Mouse (Mus musculus): ENCODE data around the gene Zdhhc21. TPM values are rescaled to one million over a fixed set of nuclear protein-coding genes. Genes with fewer than 3 reads are reported as not detected.

Gene Zdhhc21
- polyA plus RNA-seq, 1 experiment from 2014 or later: 17.1 TPM

- no peaks in the 10 kb centered on the region for H3K9me3 ChIP-seq
- H3K4me1 ChIP-seq (replicated peaks): peaks cover 5% of the 10 kb centered on the region
- no peak overlapping the region for H3K27ac ChIP-seq
- WGBS: 75% methylated on average over 6 of the region's 6 CpGs
- H3K27me3 ChIP-seq: no peaks in the 10 kb centered on the region
- ATAC-seq (ENCODE audit: low FRiP score): no peak
- H3K36me3 ChIP-seq: peaks cover 5% of the 10 kb centered on the region; the same call in 1 of the 2 replicates
- H3K4me2 ChIP-seq: no peak overlapping the region
- no peak overlapping the region for H3K4me3 ChIP-seq
- no peak overlapping the region for H3K9ac ChIP-seq
Measured at GRCm38 (mm10) chr4:82813356-82813755, 46.4 kb downstream of the Zdhhc21 start.

GRCm38 (mm10) chr4:82807811-82808210, 51.9 kb downstream of the Zdhhc21 start:
- WGBS: 78% methylated on average over 10 of the region's 10 CpGs
- no peaks in the 10 kb centered on the region for H3K27me3 ChIP-seq
- no peak for ATAC-seq (ENCODE audit: low FRiP score)
- H3K27ac ChIP-seq: no peak overlapping the region
- no peaks in the 10 kb centered on the region for H3K9me3 ChIP-seq
- no peaks in the 10 kb centered on the region; the same call in 1 of the 2 replicates for H3K36me3 ChIP-seq
- H3K4me1 ChIP-seq (replicated peaks): peaks cover 5% of the 10 kb centered on the region; the same call in 1 of the 2 replicates
- H3K4me3 ChIP-seq: no peak overlapping the region
- no peak overlapping the region for H3K9ac ChIP-seq
- H3K4me2 ChIP-seq: no peak overlapping the region

- H3K4me3 ChIP-seq: no peak overlapping the region
- ATAC-seq (ENCODE audit: low FRiP score): peak; percentile 80
- peak overlapping the region; percentile 48 for H3K27ac ChIP-seq
- no peak overlapping the region for H3K9ac ChIP-seq
- no peaks in the 10 kb centered on the region for H3K9me3 ChIP-seq
- WGBS: 43% methylated on average over 10 of the region's 10 CpGs
- peaks cover 5% of the 10 kb centered on the region; the same call in 1 of the 2 replicates for H3K4me1 ChIP-seq (replicated peaks)
- H3K36me3 ChIP-seq: no peaks in the 10 kb centered on the region; the same call in 1 of the 2 replicates
- no peaks in the 10 kb centered on the region for H3K27me3 ChIP-seq
- no peak overlapping the region for H3K4me2 ChIP-seq
Measured at GRCm38 (mm10) chr4:82806176-82806757, 53.5 kb downstream of the Zdhhc21 start.

GRCm38 (mm10) chr4:82804019-82804418, 55.7 kb downstream of the Zdhhc21 start:
- 49% methylated on average over 2 of the region's 2 CpGs for WGBS
- H3K27ac ChIP-seq: no peak overlapping the region
- H3K36me3 ChIP-seq: no peaks in the 10 kb centered on the region; the same call in 1 of the 2 replicates
- H3K9me3 ChIP-seq: no peaks in the 10 kb centered on the region
- H3K27me3 ChIP-seq: no peaks in the 10 kb centered on the region
- no peak overlapping the region for H3K9ac ChIP-seq
- H3K4me3 ChIP-seq: no peak overlapping the region
- no peak overlapping the region for H3K4me2 ChIP-seq
- no peak for ATAC-seq (ENCODE audit: low FRiP score)
- peaks cover 5% of the 10 kb centered on the region; the same call in 1 of the 2 replicates for H3K4me1 ChIP-seq (replicated peaks)

GRCm38 (mm10) chr4:82793608-82794007, 66.2 kb downstream of the Zdhhc21 start:
- H3K9me3 ChIP-seq: 0 out of 2 replicates have a peak, but pooled peaks cover 3% of the 10 kb centered on the region
- 0 out of 2 replicates have a peak, but pooled peaks cover 3% of the 10 kb centered on the region for H3K4me1 ChIP-seq (replicated peaks)
- H3K36me3 ChIP-seq: peaks cover 7% of the 10 kb centered on the region; the same call in 1 of the 2 replicates
- H3K9ac ChIP-seq: no peak overlapping the region
- ATAC-seq (ENCODE audit: low FRiP score): no peak
- no peak overlapping the region for H3K4me2 ChIP-seq
- H3K27me3 ChIP-seq: no peaks in the 10 kb centered on the region
- H3K27ac ChIP-seq: no peak overlapping the region
- no peak overlapping the region for H3K4me3 ChIP-seq
- WGBS: 89% methylated on average over 6 of the region's 6 CpGs

GRCm38 (mm10) chr4:82792906-82793580, 66.7 kb downstream of the Zdhhc21 start:
- H3K4me2 ChIP-seq: no peak overlapping the region
- 69% methylated on average over 5 of the region's 5 CpGs for WGBS
- H3K27ac ChIP-seq: 0 out of 2 replicates have a peak overlapping the region, but pooled peaks have one; percentile 18
- no peaks in the 10 kb centered on the region for H3K27me3 ChIP-seq
- H3K4me1 ChIP-seq (replicated peaks): 0 out of 2 replicates have a peak, but pooled peaks cover 3% of the 10 kb centered on the region
- ATAC-seq (ENCODE audit: low FRiP score): no peak
- 0 out of 2 replicates have a peak, but pooled peaks cover 3% of the 10 kb centered on the region for H3K9me3 ChIP-seq
- H3K36me3 ChIP-seq: peaks cover 7% of the 10 kb centered on the region; the same call in 1 of the 2 replicates
- H3K9ac ChIP-seq: no peak overlapping the region
- H3K4me3 ChIP-seq: no peak overlapping the region

- H3K27ac ChIP-seq: peak overlapping the region; percentile 58
- no peak overlapping the region for H3K4me3 ChIP-seq
- H3K9me3 ChIP-seq: no peaks in the 10 kb centered on the region
- H3K36me3 ChIP-seq: no peaks in the 10 kb centered on the region
- no peak overlapping the region for H3K9ac ChIP-seq
- WGBS: 44% methylated on average over 11 of the region's 11 CpGs
- peaks cover 28% of the 10 kb centered on the region for H3K4me1 ChIP-seq (replicated peaks)
- no peaks in the 10 kb centered on the region for H3K27me3 ChIP-seq
- H3K4me2 ChIP-seq: no peak overlapping the region
- ATAC-seq (ENCODE audit: low FRiP score): peak; percentile 65
Measured at GRCm38 (mm10) chr4:82765513-82766216, 94.1 kb downstream of the Zdhhc21 start.

GRCm38 (mm10) chr4:82763586-82763985, 96.2 kb downstream of the Zdhhc21 start:
- no peak for ATAC-seq (ENCODE audit: low FRiP score)
- Histone ChIP-seq H3K9me3 (no peaks in the 10 kb centered on the region), H3K4me3 (no peak overlapping the region), H3K27ac (no peak overlapping the region), H3K36me3 (no peaks in the 10 kb centered on the region), H3K9ac (no peak overlapping the region), H3K4me1 (replicated peaks) (peaks cover 28% of the 10 kb centered on the region), H3K27me3 (no peaks in the 10 kb centered on the region), H3K4me2 (no peak overlapping the region)
- 51% methylated on average over 5 of the region's 5 CpGs for WGBS

- peaks cover 28% of the 10 kb centered on the region for H3K4me1 ChIP-seq (replicated peaks)
- no peaks in the 10 kb centered on the region for H3K9me3 ChIP-seq
- peak overlapping the region; percentile 8; the same call in 1 of the 2 replicates for H3K4me2 ChIP-seq
- no peaks in the 10 kb centered on the region for H3K36me3 ChIP-seq
- no peak for ATAC-seq (ENCODE audit: low FRiP score)
- no peak overlapping the region for H3K4me3 ChIP-seq
- no peaks in the 10 kb centered on the region for H3K27me3 ChIP-seq
- WGBS: 9% methylated on average over 10 of the region's 10 CpGs
- no peak overlapping the region for H3K27ac ChIP-seq
- H3K9ac ChIP-seq: no peak overlapping the region
Measured at GRCm38 (mm10) chr4:82762430-82763119, 97.2 kb downstream of the Zdhhc21 start.

- no peak for ATAC-seq (ENCODE audit: low FRiP score)
Measured at GRCm38 (mm10) chr4:82756295-82756626, 103.5 kb downstream of the Zdhhc21 start.

GRCm38 (mm10) chr4:82755616-82756294, 104.0 kb downstream of the Zdhhc21 start:
- no peaks in the 10 kb centered on the region; the same call in 1 of the 2 replicates for H3K27me3 ChIP-seq
- no peaks in the 10 kb centered on the region for H3K9me3 ChIP-seq
- H3K4me1 ChIP-seq (replicated peaks): peaks cover 5% of the 10 kb centered on the region
- 16% methylated on average over 3 of the region's 3 CpGs for WGBS
- H3K36me3 ChIP-seq: no peaks in the 10 kb centered on the region
- no peak for ATAC-seq (ENCODE audit: low FRiP score)
- H3K9ac ChIP-seq: no peak overlapping the region
- H3K4me2 ChIP-seq: no peak overlapping the region
- no peak overlapping the region for H3K4me3 ChIP-seq
- H3K27ac ChIP-seq: no peak overlapping the region

More at GRCm38 (mm10) chr4:82756295-82756626, 103.5 kb downstream of the Zdhhc21 start:
- Histone ChIP-seq H3K9me3 (no peaks in the 10 kb centered on the region), H3K27me3 (no peaks in the 10 kb centered on the region; the same call in 1 of the 2 replicates), H3K36me3 (no peaks in the 10 kb centered on the region), H3K9ac (no peak overlapping the region), H3K4me1 (replicated peaks) (peaks cover 5% of the 10 kb centered on the region), H3K4me3 (no peak overlapping the region), H3K4me2 (no peak overlapping the region), H3K27ac (no peak overlapping the region)
- WGBS: 7% methylated on average over 3 of the region's 3 CpGs

All from hindbrain, embryonic 13.5 days (tissue).